Mouse (Mus musculus) c-Kit-positive CD71-positive TER-119-positive erythroid progenitor cells, embryonic 14.5 days (primary cell): ENCODE results near the gene Gstm1.
A peak's percentile ranks its signal among the peaks of the same experiment; 100 is the strongest.
"Not testable (repeated sequence)": the region's sequence is repeated elsewhere in the genome, so short reads cannot be mapped to it uniquely, and the experiment has no call there.

ENCODE experiments used
- DNase-seq: peaks from one replicate; pipeline ENCODE4 v3.0.0-alpha.2; 2013; ENCODE audit warnings: low spot score

The Gstm1 gene

GRCm38 (mm10) chr3:108017473-108018189 lies at the start of gene Gstm1:
Gene Gstm1, minus strand, starts transcription at chr3:108017973.
- peak; percentile 54 for DNase-seq

- no peak for DNase-seq
Observed at GRCm38 (mm10) chr3:108067370-108067934, 49.7 kb upstream of the Gstm1 start.

DNA sequence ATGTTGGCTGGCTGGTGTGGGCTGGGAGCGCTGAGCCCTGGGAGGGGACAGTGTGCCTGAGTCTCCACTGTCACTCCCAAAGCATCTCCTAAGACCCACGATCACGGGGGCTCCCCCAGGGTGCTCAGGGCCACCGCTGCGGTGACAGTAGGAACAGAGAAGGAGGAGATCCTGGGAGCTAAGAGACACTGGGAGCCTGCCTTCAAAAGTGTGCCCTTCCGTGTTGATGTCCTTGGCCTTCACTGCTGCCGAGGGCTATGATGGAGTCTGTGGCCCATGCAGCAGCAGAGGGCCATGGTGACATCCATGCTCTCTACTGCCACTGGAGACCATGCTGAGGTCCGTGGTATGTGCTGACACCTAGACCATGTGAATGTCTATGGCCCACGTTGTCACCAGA lies 47.8 kb upstream of the Gstm1 start:
- DNase-seq, result no peak

DNA sequence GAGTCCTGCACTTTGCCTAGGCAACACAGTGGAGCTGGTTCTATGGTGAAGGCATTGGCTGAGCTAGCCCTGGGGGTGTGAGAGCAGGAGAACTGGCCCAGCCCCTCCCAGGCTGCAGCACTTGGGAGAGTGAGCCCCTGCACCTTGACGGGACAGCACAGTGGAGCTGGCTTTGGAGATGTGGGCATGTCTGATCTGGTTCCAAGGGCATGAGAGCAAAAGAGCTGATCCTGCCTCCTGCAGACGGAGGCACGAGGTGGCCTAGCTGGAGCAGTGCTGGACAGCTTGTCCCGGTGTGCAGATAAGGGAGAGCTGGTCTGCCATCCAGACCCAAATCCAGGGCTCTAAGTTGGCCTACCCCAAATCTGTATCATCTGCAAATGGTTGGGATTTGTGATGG lies 46.9 kb upstream of the Gstm1 start:
- DNase-seq, result no peak

DNA sequence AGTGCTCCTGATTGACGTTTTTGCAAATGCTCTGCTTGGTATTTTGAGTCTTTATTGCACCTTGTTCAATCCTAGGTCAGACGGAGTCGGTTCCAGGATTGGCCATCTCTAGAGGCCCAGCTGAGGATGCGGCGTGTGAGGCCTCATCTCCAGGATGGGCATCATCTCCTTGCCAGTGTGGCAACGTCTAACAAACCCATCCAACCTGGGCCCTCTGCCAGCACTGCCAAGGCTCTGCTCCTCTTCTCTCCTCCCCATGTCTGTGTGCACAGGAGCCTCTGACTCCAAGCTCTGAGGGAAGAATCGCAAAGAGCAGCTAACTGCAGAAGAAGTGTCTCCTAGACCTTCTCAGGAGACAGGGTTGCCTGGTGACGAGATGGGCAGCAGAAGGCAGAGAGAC lies 44.9 kb upstream of the Gstm1 start:
- DNase-seq, result no peak

GRCm38 (mm10) chr3:108061420-108061819 lies 43.6 kb upstream of the Gstm1 start:
- DNase-seq, result peak; percentile 79

DNA sequence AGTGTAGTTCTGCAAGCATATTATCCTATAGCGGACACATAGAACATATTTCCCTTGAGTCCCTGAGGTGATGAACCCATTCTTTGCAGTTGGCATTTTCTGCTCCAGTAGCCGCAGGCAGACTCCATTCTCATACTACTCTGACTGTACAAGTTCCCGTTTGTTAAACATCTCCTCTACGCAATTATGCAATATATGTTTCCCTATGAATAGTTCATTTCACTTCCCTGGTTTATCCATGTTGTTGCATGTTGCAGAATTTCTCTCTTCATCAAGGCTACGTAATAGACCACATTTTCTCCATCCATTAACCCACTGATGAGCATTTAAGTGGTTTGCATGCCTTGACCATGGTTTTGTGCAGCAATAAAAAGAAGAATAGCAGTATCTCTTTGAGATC lies 32.7 kb upstream of the Gstm1 start:
- DNase-seq, result no peak

DNA sequence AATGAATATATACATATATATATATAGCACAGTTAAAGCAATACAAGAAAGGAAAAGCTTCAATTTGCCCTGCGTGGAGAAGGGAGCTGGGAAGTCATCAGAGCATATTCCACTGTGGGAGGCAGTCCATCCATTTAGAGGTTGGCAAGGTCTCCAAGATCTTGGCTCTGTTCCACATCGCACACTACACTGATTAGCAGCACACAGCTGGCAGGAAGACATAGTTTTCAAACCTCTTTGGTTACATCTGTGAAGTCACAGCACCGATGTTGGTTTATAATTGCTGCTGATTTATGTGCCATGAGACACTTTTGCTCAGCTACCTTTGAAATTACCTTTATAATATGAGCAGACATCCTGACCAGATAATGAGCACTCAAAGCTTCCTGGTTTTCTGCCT lies 30.5 kb upstream of the Gstm1 start:
- no peak for DNase-seq

DNA sequence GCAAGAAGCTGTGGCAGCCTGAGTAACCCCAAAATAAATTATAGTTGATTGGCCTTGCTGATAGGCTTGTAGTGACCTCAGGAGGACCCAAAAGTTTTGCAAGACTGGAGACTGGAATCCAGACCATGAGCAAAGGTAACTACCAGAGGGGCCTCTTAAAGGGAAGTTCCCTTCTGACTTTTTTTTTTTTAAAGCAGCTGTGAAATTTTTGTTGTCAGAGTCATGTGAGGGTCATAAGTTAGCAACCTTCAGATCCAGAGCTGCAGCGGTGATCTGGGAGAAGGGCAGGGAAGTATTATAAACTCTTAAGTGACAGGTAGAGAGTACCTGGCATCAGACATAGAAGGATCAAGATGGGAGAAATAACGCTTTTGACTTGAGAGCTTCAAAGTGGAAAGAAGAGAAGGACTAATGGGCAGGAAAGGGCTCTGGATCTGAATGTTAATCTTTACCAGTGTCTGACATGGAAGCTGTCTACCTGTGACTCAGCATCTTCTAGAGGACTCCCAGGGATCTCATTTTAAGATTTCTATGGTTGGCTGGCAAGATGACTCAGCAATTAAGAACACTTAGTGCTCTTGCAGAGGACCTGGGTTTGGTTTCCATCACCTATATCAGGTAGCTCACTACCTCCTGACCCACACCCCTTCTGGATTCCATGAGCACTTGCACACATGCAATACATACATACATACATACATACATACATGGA lies 29.3 kb upstream of the Gstm1 start:
- peak; percentile 46 for DNase-seq

DNA sequence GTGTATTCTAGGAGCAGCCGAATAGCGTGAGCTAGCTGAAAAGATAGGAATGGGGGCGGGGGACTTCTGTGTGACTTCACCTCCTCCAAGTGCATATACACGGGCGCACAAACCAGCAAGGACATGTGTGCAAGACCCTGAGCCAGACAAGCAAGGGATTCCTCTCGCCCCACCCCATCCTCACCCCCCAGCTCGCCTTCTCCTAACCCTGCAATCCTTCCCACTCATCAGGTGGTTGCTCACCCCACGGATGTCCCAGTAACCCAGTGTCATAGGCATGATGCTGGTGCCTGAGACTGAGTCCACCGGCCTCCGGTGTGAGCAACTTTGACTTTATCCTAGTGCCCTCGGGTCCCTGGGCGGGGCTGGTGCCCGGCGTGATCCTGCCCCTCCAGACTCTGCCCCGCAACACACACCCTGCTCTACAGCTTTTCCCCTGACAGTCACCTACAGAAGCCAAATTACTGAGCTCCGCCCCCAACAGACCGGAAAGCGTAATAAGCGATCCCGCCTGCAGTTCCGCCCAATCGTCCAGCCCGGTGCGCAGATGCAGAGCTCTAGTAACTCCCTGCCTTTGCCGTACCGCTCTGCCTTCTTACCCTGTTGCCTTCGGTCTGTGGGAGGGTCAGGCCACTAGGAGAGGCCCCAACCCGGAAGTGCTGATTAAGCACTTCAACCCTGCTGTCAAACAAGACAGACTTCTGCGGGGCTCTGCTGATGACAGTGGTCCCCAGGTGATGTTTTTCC lies 26.8 kb upstream of the Gstm1 start, which contains the start of gene Gstm4:
Gstm4 (minus strand) TSS at position 501 of the 747 bp plus-strand sequence.
- DNase-seq, result peak; percentile 85

GRCm38 (mm10) chr3:108033156-108033555 lies 15.4 kb upstream of the Gstm1 start:
- no peak for DNase-seq

- no peak for DNase-seq
Observed at GRCm38 (mm10) chr3:108032113-108032512, 14.3 kb upstream of the Gstm1 start.

GRCm38 (mm10) chr3:108028641-108029365 lies 11.0 kb upstream of the Gstm1 start:
- no peak for DNase-seq

- DNase-seq, result no peak
Observed at GRCm38 (mm10) chr3:108026597-108026996, 8.8 kb upstream of the Gstm1 start.

DNA sequence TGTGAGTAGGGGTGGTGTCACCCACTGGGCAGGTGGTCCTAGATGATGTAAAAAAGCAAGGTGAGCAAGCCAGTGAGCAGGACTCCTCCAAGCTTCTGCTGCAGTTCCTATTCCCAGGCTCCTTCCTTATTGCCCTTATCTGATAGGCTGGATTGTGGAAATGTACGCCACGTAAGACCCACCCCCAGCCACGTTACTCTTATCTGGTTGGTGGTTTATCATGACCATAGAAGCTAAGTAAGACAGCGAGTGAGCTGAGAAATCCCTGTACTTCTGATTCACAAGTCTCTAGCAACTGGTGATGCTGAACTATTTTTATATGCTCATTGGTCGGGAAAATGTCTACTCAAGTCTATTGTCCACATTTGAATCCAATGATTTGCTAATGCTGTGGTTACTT lies 8.3 kb upstream of the Gstm1 start:
- DNase-seq, result no peak

- no peak for DNase-seq
Observed at GRCm38 (mm10) chr3:108025318-108025717, 7.5 kb upstream of the Gstm1 start.

GRCm38 (mm10) chr3:108022650-108023049 lies 4.9 kb upstream of the Gstm1 start:
- no peak for DNase-seq

GRCm38 (mm10) chr3:108020351-108021022 lies 2.7 kb upstream of the Gstm1 start:
- DNase-seq, result not testable (repeated sequence)

DNA sequence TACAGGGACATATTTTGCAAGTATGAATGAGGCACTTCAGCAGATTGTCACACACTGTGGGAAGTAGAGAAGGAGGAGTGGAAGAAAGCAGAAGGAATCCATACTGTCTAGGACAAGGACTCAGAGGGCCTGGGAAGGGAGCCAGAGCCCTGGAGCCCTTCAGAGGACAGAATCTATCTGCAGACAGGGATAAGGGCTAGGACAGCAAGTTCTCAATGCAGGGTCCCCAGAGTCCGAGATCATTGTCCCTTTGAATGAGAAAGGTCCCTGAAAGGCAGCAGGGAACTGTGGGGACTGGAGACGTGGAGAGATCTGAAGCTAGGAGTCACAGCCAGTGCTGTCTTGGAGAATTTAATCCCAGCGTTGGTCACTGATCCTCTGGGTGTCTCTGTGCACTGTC lies 1.5 kb upstream of the Gstm1 start:
- DNase-seq, result not testable (repeated sequence)

- no peak for DNase-seq
Observed at GRCm38 (mm10) chr3:108018190-108018820, 532 bp upstream of the Gstm1 start.

- DNase-seq, result not testable (repeated sequence)
Observed at GRCm38 (mm10) chr3:108016468-108016867, 1.3 kb downstream of the Gstm1 start.
